Mouse (Mus musculus) right cerebral cortex, postnatal 4 days (tissue): ENCODE measurements around the gene Afap1.
A peak's percentile ranks its signal among the peaks of the same experiment; 100 is the strongest.

Experiments used
- DNase-seq: peaks from one replicate; pipeline ENCODE4 v3.0.0-alpha.2; 2022

Afap1 gene

DNA sequence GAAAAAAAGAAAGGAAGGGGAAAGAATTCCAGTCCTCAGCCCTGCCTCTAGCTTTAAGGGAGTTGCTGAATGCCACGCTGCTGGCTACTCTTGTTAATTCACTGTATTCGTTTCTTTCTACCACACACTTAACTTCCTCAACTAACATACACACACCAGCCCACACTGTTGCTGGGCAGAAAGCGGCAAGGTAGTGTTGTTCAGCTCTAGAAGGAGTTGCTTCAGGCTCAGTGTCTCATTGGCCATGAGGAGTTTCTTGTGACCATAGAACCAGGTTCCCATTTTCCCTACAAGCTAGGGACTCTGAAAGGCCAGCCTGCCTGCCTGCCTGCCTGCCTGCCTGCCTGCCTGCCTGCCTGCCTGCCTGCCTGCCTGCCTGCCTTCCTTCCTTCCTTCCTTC, 5.9 kb downstream of the Afap1 start:
- DNase-seq: no peak

DNA sequence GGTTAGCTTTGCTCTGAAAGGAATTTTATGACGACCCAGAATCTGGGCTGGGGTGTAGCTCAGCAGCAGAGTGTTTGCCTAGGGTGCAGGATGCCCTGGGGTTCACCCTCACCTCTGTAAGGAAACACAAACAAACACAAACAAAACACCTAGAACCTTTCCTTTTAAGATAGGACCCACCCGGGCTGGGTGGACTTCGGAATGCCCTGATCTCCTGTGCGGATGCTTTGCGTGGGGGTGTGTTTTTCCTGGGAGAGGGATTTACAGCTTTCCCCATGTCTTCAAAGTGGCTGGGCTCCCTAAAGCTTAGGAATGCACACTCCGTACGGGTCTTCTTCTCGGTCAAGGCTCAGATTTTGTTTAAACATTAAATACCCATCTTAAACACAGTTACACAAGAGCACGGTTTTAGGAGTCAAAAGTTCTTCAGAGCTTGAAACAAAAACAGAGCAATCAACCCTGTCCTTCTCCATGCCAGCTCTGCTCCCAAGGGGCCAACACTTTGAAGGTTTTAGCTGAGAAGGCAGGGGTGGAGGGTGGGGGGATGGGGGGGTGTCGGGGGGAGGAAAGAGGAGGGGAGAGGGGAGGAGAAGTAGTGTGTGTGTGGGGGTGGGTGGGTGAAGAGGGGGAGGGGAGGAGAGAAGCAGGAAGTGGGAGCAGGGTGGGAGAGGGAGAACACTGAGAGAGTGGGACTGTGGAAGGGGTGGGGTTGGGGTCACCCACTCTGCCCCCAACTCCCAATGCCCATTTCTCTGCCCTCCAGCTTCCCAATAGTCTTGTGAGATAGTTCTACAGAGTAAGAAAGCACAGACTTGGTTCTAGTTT, 7.5 kb downstream of the Afap1 start:
- DNase-seq: no peak

DNA sequence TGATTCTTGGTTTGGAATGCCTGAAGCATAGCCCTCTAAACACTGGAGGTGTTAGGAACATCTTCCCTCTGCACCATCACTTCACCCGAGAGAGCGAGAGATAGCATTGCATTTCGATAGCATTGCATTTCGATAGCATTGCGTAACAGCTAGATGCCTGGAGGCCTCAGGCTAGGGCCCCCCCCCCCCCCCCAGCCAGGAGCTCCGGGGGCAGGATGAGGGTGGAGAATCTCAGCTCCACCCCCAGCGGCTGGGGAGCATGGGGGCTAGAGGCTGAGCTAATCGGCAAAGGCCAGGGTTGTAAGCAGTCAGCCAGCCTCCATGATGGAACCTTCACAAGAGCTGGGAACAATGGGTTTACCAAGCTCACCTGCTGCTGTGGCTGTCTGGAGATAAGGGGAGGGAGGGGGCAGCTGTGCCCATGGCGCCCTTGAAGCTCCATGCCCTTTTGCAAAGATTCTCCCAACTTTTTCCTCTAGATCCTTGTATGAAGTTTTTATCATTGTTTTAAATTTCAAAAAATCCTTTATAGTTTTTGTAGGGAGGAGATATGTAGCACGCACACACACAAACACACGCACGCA, 8.2 kb downstream of the Afap1 start:
- DNase-seq: no peak

DNA sequence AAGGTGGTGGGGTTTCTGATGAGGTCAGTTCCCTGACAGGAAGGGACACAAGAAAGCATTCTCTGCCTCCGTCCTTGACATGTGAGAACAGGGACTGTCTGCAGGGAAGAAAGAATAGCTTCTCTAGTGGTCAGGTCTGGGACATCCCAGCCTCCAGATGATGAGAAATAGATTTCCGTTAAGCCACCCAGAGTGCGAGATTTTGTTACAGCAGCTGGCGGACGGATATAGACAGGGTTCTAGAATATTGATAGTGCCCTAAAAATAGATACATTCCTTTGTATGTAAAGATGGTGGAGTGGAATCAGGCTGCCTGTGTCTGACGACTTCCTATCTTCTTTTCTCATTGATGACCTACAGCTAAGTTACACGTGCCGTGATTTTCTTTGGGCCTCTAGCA, 10.3 kb downstream of the Afap1 start:
- DNase-seq: no peak

DNA sequence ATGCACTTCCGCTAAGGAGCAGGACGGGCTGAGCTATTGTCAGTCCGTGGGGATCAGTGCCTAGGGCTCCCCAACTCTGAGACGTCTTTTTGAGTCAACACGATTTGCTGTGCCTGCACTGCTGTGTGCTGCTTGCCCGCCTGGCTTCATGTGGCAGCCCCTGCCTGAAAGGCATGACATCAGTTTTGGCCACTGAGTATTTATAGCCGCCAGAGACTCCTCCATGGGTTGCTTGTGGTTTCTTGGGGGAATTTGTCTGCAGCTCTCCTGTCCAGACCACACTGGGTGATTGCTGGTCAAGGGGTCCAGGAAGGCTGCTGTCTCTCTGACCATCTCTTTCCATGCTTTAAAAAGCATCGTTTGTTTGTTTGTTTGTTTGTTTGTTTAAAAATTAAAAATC, 12.2 kb downstream of the Afap1 start:
- DNase-seq: no peak

DNA sequence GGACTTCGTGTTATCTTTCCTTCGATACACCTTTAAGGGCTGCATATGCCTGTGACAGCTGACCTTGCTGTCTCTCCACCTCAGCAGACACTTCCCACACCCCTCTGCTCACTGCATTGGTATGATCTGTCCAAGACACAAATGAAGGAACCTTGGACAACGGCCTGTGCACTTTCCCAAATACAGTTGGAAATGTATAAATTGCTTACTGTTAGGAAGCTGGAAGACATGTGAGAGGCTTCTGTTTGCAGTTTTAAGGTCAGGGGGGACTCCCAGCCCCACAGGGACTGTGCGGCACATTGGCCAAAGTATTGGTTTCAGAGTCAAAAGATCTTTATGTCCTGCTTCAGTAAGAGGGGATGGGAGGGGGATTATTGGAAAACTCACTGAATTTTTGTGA, 14.0 kb downstream of the Afap1 start:
- DNase-seq: no peak

DNA sequence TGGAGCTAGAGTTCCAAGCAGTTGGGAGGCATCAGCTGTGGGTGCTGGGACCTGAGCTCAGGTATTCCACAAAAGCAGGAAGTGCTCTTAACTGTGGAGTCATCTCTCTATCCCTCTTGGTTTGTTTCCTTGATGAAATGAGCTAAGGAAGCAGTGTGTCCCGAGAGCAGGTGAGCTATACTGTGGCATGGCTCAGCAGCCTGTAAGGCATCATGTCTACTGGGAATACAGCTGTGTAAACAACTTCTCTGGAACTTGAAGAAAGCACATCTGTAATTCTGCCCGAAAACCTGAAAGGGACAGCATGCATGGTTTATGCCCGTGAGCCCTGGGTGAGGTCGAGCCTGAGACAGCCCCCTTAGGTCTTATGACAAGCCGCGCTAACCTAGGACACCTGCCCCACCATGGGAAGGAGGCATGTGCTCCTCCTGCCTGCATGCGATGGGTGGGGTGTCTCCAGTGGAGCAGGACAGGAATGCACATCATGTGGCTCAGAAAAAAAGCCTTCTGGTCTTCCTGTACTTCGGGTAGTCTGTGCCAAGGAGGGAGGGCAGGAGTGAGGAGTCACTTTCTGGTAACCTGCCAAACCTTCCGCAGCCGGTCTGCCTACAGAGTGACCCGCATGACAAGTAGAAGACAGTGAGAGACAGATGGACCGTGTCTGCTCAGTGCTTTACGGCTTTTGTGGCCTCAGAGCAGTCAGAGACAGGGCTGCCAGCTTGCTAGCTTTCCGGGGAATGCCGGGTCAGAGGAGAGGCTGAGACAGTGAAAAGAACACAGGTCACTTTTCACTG, 14.7 kb downstream of the Afap1 start:
- DNase-seq: peak; percentile 35

DNA sequence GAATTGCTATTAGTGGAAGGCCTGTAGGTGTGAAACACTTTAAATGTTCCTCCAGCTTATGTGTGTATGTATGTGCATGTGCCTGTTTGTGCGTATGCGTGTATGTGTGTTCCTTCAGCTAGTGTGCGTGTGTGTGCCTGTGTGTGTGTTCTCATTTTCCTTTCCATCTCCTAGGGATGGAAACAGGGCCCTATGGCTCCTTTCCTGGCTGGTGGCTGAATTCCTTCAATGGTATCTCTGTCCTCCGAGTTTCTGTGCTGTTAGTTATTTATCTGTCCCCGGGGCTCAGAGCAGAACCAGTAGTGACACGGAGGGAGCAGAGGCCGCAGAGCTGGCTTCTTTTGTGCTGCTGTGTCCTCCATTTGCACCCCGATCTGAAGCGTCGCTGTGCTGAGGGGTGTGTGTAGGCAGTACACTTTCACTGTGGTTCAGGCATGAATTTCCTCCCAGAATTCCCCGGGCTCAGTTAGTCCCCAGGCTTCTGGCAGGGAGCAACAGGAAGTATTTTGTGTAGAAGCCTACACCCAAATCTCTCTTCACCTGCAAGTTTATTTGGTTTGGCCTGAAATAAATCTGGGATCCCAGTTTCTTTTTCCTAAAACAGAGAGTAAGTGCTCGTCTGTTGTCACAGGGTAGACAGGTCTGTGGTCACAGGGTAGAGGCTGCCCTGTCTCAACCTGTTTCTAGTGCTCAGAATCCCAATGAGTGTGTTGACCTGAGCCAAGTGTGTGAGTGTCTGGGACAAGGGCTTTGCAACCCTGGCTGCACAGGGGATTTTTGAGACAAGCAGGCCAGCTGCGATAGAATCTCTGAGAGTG, 15.7 kb downstream of the Afap1 start:
- no peak for DNase-seq

DNA sequence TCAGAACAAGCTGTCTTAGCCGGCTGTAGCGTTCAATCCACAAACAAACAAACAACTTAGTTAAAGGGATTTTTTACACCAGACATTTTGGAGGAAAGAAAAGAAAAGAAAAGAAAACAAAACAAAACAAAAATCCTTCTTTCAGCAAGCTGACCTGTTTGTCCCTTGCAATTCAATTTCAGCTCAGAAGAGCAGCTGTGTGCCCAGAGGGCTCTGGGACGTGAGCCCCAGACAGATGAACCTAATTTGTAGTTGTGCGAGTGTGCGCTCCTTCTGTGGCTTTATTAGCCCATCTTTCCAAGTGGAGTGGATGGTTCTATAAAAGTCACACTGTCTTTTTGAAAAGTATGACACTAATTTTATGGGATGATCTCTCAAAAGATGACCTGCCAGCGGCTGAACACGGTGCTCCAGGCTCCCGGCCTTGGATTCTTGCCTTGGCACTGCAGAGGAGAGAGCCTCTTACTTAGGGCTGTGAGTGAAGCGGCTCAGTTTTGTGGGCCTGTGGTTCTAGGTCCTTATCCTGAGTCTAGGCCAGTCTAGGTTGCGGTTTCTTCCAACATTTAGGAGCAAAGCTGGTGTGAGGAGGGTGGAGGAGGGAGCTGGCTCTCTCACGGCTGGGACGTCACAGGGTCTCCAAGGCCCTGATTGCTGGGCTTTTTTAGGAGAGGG, 22.6 kb downstream of the Afap1 start:
- DNase-seq: no peak

DNA sequence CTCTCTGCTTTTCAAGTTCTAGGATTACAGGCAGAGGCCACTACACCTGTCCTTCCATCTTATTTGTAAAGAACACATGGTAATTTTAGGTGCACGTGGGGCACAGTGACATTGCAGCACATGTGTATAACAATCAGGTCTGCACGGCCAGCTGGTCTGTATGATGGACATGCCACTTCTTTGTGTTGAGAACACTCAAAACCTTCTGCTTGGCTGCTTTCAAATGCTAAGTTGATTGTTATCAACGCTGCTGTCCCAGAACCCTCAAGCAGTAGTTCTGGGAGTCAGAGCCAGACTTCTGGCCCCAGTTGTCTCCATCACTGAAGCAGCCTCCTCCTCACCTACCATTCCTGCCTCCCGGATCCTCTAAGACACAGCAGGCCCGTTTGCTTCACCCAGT, 23.5 kb downstream of the Afap1 start:
- no peak for DNase-seq

DNA sequence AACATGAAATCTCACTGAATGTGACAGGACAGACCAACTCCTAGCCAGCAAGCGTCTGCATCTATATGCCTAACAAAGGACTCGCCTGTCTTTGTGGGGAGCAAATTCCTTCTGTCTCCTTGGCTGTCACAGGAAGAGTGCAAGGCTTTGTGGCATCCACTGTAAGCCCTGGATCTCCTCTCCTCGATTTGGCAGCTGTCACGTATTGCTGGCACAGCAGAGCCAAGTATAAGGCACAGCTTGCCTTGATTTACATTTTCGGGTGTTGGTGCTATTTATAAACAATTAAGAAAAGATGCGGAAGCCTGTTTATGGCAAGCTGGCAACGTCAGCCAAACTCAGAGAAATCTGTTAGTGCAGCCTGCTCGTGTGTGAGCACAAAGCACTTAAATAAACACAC, 25.3 kb downstream of the Afap1 start:
- DNase-seq: peak; percentile 67

DNA sequence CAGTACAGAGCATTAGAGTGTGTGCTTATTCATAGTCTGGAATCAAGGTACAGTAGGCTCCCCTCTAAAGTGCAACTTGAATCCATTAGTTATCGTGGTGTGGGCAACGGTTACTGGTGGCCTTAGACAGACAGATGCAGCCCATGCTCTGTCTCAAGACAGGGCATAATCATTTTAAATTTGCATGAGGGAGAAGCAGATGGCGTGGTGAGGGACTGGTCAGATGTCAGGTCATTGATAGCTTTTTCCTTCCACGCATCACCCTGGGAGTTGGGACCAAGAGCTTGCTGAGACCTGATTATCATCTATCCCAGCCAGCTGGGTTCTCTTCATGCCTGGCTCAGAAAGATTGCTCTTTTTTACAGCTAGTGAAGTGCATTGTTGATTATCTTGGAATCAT, 27.0 kb downstream of the Afap1 start:
- DNase-seq: no peak

DNA sequence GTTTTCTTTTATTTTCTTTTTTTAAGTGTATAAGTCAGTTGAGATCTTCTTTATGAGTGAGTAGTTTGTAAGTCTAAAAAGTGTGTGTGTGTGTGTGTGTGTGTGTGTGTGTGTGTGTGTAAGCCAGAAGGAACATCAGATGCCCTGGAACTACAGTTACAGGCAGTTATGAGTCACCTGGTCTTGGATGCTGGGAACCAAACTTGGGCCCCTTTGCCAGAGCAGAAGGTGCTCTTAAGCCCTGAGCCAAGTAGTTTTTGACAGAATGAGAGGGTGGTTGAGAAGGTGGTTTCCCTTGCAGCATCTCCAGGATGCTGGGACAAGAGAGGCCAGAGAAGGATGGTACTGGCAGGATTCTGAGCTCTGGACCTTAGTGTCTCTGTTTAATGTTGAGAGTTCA, 27.4 kb downstream of the Afap1 start:
- DNase-seq: no peak

DNA sequence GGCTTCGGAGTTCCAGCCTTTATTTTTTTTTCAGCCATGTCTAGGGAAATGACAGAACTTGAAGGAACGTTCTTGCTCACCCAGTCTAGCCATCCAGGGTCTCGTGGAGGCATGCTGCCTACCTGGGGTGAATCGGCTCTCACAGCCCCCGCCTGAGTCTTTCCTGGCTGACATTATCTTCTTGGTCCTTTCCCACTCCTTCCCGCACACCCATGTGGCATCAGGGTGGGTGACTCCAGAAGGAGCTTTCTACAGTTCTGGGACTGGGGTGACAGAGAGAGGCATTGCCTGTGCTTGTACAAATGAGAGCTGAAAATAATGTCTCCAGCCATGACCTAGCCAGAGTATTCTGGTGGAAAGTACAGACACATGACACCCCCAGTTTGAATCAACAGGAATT, 28.0 kb downstream of the Afap1 start:
- no peak for DNase-seq

DNA sequence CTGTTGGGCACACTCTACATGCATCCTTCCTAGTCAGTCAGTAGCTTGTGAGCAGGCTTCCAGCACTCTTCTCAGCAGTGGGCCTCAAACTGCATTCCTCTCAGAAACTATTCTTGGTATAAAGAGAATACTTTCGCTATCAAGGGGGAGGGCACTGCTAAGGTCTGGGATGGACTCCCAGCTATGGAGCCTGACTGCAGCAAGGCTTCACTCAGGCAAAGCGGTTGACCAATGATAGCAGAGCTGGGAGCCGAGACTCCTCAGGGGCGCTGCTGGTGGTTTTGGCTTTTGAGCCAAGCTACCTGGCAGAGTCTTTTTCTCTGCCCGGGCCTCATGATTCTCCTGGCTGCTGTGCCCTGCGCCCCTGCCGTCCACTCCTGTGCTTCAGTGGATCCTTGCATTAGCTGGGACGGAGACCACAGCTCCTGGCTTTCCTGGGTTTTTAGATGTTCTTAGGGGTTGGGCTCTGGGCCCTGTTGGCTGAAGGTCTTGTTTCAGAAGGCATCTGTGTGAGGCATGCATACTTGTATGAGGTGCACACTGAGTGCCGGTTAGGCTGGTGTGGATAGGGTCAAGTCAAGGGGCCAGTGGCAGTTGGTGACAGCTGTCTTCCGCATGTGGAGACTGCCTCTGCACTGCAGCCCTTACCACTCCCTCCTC, 28.6 kb downstream of the Afap1 start:
- DNase-seq: no peak

DNA sequence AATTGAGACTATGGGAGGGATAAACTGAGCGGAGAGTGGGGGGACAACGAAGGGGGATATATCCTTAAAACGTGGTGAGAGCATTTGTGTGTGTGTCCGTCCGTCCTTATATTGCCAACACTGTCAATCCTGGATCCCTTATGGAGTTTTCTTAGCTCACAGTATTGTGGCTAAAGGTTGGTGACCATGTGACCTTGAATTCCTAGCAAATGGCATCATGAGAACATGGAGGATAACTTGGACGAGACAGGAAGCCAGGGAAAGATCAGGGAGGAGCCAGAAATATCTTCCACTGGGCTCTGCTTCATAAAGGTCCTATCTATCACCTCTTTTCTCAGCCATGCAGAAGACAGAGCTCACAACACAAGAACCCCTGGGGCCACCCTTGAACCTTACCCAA, 30.3 kb downstream of the Afap1 start:
- DNase-seq: no peak

DNA sequence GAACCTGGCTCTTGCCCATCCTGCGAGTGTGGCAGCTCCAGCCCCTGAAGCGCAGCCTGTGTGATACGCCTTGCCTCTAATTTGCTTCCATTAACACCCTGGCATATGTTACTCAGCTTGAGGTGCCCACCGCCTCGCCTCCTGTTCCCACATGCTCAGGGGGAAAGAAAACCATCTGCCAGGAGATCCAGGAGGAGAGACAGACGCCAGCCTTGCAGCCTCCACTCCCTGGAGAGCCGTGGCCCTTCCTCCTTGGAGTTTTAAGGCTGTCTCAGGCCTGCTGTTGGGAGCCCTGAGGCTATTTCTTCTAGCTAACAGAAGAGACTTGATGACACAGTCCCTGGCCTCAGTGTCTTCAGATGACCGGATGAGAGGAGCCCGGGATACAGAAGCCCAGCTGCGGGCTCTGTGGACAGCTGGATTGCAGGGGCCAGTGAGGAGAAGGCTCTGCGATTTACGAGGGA, 32.1 kb downstream of the Afap1 start:
- DNase-seq: peak; percentile 33

DNA sequence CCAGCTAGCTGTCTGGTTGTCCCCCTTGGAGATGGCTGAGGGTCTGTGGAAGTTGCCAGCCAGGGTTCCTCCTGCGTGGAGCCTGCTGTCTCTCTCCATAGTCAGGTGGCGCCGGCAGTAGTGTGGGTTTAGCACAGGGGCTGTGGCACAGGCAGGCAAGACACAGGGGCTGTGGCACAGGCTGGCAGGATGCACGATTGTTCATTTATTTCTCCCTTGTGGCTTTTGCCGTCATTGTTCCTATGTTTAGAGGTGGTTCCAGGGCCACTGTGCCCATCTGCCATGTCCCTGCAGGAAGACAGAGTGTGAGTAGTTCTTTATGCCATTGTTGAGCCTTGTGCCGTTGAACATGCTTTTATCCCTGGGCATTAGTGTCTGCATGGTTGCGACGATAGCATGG, 33.4 kb downstream of the Afap1 start:
- DNase-seq: no peak

DNA sequence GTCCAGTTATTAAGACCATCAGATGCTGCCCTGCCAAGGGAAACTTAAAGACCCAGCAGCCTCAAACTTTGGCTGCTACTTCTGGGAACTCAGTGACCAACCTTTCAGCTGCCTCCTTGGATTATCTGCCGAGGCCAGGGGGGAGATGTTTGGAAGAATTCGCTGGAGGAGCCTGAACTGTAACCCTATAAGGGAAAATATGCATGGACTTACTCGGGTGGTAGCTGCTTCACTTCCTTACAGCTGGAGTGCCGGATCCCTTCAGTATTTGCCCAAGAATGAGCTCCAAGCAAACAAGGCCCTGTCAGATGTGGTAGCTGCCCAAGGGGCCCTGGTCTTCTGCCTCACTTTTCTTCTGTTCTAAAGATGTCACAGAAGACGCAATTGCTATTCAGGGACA, 38.2 kb downstream of the Afap1 start:
- DNase-seq: no peak

DNA sequence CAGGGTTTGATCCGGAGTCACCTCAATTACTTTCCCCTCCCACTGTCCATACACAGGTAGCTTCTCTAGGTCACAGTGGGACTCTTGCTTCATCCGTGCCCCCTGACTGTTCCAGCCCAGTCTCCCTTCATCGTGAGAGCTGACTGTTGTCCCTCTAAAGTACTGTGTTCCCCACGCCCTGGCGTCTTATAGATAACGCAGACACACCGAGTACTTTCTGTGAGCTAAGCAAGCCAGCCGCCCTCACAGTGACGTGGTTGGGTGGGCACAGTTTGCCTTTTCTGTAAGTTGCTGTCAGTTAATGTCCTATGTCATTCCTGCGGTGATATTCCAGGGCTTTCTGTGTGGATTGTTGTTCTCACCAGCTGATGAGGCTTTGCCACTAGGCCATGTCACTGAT, 39.9 kb downstream of the Afap1 start:
- DNase-seq: no peak

DNA sequence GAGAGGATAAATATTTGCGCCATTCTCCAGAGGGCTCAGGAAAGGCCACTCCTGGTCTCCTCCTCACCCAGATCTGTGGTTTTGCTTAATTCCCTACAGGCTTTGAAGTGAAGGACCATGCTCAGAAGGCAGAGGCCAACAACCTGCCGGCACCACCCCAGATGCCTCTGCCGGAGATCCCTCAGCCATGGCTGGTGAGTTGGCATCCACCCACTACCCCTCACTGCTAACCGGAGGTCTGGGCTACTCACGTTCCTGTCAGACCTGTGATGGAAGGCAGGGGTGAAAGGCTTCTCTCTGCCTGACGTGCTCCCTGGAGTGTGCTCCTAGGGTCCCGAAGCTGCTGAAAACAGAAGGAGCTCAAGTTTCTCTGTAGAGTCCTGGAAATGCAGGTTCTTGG, 42.8 kb downstream of the Afap1 start:
- DNase-seq: no peak
